Comparison of ENCODE assay signal across 22 mouse cellular contexts in the genomic region with DNA sequence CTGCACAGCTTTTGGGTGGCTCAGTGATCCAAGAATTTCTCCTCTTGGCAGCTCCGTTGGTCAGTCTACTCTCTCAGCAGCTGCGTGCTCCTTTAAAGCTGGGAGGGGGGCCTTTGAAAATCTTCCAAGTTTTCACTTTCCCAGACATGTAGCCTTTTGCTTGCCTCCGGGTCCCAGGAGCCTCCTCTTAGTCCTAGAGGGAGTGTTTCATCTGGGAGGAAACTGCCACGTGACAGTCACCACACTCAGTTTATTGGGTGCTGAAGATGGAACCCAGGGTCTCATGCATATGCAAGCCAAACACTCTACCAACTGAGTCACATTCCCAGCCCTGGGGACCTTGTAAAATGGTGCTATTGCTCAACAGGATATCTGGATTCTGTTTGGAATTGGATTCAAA.
DNase-seq lines count a peak whose midpoint lies in the region; ATAC-seq and TF ChIP-seq lines count a peak whose summit lies in the region.
"Had no signal": no experiment of that assay in that cellular context is flagged by ENCODE, and none has a peak within 500 bp of the region (broad histone marks: within the 10 kb centered on the region; RNA-seq: fewer than 3 reads in every experiment).

No protein-coding gene starts in this region.

- H3K36me3 ChIP-seq in kidney, embryonic 15.5 days = no peaks in the 10 kb centered on the region
- H3K36me3 ChIP-seq in E14TG2a.4 (ENCODE audit: insufficient read depth, low read length) = no peaks in the 10 kb centered on the region
- H3K36me3 ChIP-seq in limb, embryonic 14.5 days (ENCODE audit: control insufficient read depth, insufficient read depth, low read length) = no peaks in the 10 kb centered on the region
- H3K36me3 ChIP-seq: forebrain, embryonic 12.5 days; heart, embryonic 10.5 days; midbrain, embryonic 12.5 days; neural tube, embryonic 15.5 days; stomach, embryonic 15.5 days had no signal

- no peak for TF ChIP-seq POLR2A in limb, embryonic 14.5 days (IDR thresholded peaks at IDR 0.05; ENCODE audit: borderline replicate concordance, extremely low read depth, insufficient read depth, insufficient read length)

- H3K27me3 ChIP-seq in kidney, embryonic 15.5 days = peaks cover 19% of the 10 kb centered on the region; the same call in 1 of the 2 replicates
- H3K27me3 ChIP-seq in E14TG2a.4 (ENCODE audit: insufficient read depth, low read length) = no peaks in the 10 kb centered on the region
- H3K27me3 ChIP-seq in limb, embryonic 14.5 days (ENCODE audit: control insufficient read depth, insufficient read depth, low read length) = no peaks in the 10 kb centered on the region
- H3K27me3 ChIP-seq: stomach, embryonic 15.5 days had no signal

- no peak overlapping the region for H3K27ac ChIP-seq in kidney, embryonic 15.5 days
- H3K27ac ChIP-seq in limb, embryonic 14.5 days (replicated peaks; ENCODE audit: low read depth, low read length) = no peak overlapping the region
- H3K27ac ChIP-seq: forebrain, embryonic 12.5 days; heart, embryonic 10.5 days; hindbrain, embryonic 14.5 days; kidney, postnatal 0 days; midbrain, embryonic 12.5 days; stomach, embryonic 15.5 days had no signal

- ATAC-seq in kidney, embryonic 15.5 days (replicated peaks; ENCODE audit: low FRiP score) = no peak
- ATAC-seq in limb, embryonic 14.5 days (ENCODE audit: low FRiP score, low read depth) = peak; percentile 69
- ATAC-seq: intestine, postnatal 0 days had no signal

- no peak overlapping the region for H3K4me2 ChIP-seq in kidney, embryonic 15.5 days
- H3K4me2 ChIP-seq in limb, embryonic 14.5 days (replicated peaks; ENCODE audit: low read depth, low read length, severe bottlenecking) = no peak overlapping the region
- H3K4me2 ChIP-seq: forebrain, embryonic 12.5 days; hindbrain, embryonic 14.5 days; liver, embryonic 11.5 days; midbrain, embryonic 12.5 days; neural tube, embryonic 15.5 days; stomach, embryonic 15.5 days had no signal

- no peak for TF ChIP-seq CTCF in E14TG2a.4 (conservative IDR thresholded peaks at IDR 0.05; ENCODE audit: low read length)

- no peaks in the 10 kb centered on the region; the same call in 1 of the 2 replicates for H3K9me3 ChIP-seq in kidney, embryonic 15.5 days (replicated peaks)
- peaks cover 1% of the 10 kb centered on the region for H3K9me3 ChIP-seq in E14TG2a.4 (ENCODE audit: low read length)
- H3K9me3 ChIP-seq in limb, embryonic 14.5 days (ENCODE audit: control insufficient read depth, low read length) = no peaks in the 10 kb centered on the region
- H3K9me3 ChIP-seq: forebrain, embryonic 12.5 days; heart, embryonic 10.5 days; midbrain, embryonic 12.5 days; neural tube, embryonic 15.5 days; stomach, embryonic 15.5 days had no signal

- no peak for DNase-seq in kidney, postnatal 10 days
- peak; percentile 52 for DNase-seq in ZHBTc4 (ENCODE audit: low read depth, low spot score)
- peak; percentile 65 for DNase-seq in limb, embryonic 14.5 days (ENCODE audit: low spot score)
- no peak for DNase-seq in adrenal gland, postnatal 4 days (ENCODE audit: low spot score in 2 of 2)
- DNase-seq in gastrocnemius, postnatal 10 days = no peak
- no peak for DNase-seq in urinary bladder, postnatal 14 days (ENCODE audit: low spot score)
- DNase-seq: B cell, adult 2 months; cerebellum, adult 9-11 months; heart, postnatal 14 days; spleen, adult 18-20 months had no signal

- WGBS in kidney, embryonic 15.5 days = 34% methylated on average over 4 of the region's 4 CpGs
- WGBS in limb, embryonic 14.5 days = 24% methylated on average over 4 of the region's 4 CpGs

- 0 out of 2 replicates have a peak overlapping the region, but pooled peaks have one; percentile 1 for H3K9ac ChIP-seq in kidney, embryonic 15.5 days
- no peak overlapping the region for H3K9ac ChIP-seq in limb, embryonic 14.5 days (ENCODE audit: low read depth, low read length, severe bottlenecking)
- H3K9ac ChIP-seq: forebrain, embryonic 12.5 days; hindbrain, embryonic 14.5 days; midbrain, embryonic 12.5 days; neural tube, embryonic 15.5 days; stomach, embryonic 15.5 days had no signal

- peaks cover 16% of the 10 kb centered on the region for H3K4me1 ChIP-seq in kidney, embryonic 15.5 days
- H3K4me1 ChIP-seq in E14TG2a.4 (replicated peaks; ENCODE audit: low read depth, low read length) = peaks cover 86% of the 10 kb centered on the region
- H3K4me1 ChIP-seq in limb, embryonic 14.5 days (ENCODE audit: control insufficient read depth, insufficient read depth, low read length) = peaks cover 20% of the 10 kb centered on the region

- no peak overlapping the region for H3K4me3 ChIP-seq in kidney, embryonic 15.5 days (replicated peaks)
- H3K4me3 ChIP-seq in E14TG2a.4 (replicated peaks; ENCODE audit: low read length) = peak overlapping the region; percentile 45
- H3K4me3 ChIP-seq in limb, embryonic 14.5 days (replicated peaks; ENCODE audit: low read length) = no peak overlapping the region
- H3K4me3 ChIP-seq: forebrain, embryonic 12.5 days; heart, embryonic 10.5 days; midbrain, embryonic 12.5 days; myocyte; neural tube, embryonic 15.5 days; stomach, embryonic 15.5 days had no signal

Comparison
In these comparisons a context has a peak if more than half of its experiments do, and no peak if none do; other contexts are left out.
1. DNase-seq: peak in ZHBTc4 (single experiment) and limb, embryonic 14.5 days (single experiment); none in kidney, postnatal 10 days (single experiment), adrenal gland, postnatal 4 days (0 of 2), gastrocnemius, postnatal 10 days (single experiment) and urinary bladder, postnatal 14 days (single experiment).